Mouse (Mus musculus) lung, postnatal 14 days (tissue): ENCODE data around the gene Cdh23.
A peak's percentile ranks its signal among the peaks of the same experiment; 100 is the strongest.

Source experiments
- DNase-seq: peaks from one replicate; pipeline ENCODE4 v3.0.0; 2021

Cdh23 gene

DNA sequence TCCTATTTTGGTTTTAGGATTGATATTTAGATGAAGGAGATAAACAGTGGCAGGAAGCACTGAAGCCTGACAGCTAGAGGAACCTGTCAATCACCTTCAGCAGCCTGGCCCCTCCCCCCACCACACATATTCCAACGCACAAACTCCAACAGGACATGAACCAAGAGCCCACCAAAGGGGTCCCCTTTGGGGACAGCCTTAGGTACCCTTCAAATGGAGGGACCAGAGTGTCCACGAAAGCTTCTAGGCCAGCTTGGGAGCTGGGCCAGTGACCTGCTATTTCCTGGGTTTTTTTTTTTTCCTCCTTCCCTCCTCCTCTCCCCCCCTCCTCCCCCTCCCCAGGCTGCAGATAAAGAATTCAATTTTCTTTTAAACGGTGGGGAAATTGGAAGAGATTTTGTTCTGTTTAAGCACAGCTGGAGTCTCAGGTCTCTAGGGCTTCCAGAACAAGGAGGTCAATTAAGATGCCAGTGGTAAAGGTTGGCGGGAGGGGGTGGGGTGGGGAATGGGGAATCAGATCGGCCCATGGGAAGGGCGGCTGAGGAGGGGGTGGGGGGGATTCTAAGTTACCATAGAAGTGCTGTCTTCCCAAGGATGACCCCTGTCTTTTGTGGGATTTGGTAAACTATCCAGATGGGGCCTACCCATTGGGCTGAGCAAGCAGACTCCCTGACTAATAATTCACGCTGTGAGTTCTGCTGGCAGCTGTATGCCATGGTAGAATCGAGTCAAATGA, 239.5 kb downstream of the Cdh23 start:
- no peak for DNase-seq

DNA sequence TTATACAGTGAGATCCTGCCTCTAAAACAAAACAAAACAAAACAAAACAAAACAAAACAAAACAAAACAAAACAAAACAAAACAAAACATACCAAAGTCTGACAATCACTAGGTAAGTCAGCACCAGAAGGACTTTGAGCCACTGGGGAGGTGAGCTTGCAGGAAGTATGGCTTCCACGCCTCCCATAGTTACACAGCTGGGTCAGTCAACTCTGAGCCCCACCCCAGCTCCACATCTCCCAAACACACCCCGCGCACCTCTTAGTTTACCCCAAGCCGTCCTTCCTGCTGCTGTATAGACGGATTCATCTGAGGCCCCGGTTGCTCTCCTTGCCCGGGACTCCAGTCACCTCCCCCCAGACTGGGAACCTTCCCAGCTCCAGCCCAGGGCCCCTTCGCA, 241.1 kb downstream of the Cdh23 start:
- no peak for DNase-seq

DNA sequence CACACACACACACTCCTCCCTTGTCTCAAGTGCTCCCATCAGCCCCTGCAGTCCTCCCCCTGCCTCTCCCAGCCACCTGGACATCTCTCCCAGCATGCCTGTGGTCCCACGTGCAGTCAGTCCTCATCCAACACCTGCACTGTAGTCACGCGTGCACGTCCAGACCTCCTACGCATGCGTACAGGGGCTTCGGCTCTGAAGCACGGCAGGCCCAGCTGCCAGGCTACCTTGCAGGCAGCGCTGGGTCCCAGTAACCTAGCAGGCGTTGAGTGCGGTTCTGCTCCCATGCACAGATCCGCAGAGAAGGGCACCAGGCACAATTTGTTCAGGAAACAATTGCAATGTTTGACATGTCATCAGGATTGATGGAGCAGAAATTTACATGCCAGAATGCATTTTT, 249.1 kb downstream of the Cdh23 start:
- no peak for DNase-seq

DNA sequence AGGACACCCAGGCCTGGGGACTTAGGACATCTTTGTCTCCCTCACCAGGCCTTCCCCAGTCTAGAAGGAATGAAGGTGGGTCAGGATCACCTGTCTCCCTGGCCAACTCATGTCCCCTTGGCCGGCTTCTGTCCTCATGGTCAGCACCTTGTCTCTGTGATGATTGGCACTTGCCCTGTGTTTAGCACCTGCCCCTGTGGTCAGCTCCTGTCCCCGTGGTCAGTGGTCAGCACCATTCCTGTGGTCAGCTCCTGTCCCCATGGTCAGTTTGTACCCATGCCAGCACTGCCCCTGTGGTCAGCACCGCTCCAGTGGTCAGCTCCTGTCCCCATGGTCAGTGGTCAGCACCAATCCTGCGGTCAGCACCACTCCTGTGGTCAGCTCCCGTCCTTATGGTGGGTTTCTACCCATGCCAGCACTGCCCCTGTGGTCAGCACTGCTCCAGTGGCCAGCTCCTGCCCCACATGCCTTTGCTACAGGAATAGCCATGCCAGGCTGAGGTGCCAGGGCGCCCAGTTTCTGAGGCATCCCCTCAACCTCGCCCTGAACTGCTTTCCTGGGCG, 251.2 kb downstream of the Cdh23 start:
- DNase-seq, result peak; percentile 41

DNA sequence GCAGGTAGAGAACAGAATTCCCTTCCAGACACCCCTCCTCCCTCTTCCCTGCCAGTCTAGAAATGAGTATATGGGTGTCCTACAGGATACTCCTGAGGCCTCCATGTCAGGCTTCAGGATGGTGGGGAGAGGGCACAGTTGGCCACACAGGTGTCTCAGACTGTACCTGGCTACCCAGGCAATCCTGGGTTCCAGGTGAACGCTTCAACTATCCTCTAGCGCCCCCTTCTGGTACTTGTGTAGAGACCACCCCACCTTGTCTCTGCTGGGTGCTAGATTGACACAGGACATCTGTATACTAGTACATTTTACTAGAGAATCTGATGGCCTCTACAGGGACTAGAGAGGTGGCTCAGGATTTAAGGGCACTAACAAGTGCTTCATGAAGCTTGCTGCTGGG, 253.2 kb downstream of the Cdh23 start:
- no peak for DNase-seq

DNA sequence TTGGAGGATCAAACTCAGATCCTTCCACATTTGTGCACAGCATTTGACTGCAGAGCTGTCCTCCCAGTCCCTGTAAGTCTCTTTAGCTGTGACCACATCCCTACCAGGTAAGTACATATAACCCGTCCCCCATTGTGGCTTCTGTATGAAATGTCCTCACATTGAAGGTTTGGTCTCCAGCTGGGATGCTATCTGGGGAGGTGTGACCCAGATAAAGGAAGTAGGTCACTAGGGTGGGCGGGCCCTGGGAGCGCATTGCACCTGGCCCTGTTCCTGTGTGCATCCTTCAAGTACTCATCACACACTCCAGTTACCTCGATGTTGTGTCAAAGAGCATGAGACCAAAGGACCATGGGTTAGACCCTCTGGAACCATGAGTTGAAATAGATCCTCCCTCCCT, 254.0 kb downstream of the Cdh23 start:
- DNase-seq, result no peak

DNA sequence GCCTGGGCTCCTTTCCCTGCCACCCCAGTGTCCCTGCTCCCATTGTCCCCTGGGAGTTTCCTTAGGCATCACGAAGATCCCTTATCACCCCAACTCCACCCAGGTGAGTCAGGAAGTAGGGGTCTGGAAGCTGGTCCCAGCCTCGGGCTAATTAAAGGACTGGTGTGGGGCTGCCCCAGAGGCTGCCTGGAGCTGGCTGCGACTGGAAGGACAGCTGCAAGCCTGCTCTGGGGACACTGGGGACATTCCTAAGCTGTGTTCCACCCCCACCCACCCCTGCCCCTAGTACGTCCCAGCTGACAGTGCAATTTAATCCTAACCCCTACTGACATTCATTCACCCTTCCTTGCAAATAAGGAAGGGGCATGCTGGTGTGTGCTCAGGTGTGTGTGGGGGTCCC, 263.6 kb downstream of the Cdh23 start:
- DNase-seq, result no peak

DNA sequence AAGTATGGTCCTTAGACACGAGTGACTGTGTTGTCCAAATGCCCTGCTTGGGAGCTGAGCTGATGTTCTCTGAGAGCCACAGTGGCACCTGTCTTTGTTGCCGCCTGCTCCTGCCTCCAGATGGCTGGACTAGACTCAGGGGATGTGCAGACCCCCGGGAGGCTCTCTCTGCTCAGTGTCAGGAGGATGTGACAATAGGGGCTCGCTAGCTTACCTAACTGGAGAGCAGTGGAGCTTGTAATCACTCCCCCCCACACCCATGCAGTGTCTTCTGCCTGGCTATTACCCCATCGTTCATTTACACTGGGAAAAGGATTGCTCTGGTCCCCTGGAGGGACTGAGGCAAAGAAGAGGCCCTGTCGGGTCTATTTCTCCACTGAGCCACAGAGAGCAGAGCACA, 265.7 kb downstream of the Cdh23 start:
- no peak for DNase-seq

DNA sequence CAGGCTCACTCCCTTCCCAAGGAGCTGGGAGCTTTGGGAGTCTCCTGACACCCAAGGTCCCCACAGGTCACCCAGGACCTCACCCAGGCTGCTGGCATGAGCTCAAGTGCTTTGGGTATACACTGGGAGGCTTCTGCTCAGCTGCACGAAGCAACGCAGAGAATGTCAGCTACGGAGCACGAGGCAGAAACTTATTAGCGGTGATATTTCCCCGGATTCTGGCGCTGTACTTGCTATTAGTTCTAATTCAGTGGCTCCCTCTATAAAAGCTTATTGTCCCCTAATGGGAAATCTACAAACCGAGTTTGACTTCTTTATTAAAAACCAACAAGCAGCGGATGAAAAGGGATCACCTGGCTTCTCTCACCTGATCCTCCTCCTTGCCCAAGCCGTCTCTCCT, 266.3 kb downstream of the Cdh23 start:
- no peak for DNase-seq

DNA sequence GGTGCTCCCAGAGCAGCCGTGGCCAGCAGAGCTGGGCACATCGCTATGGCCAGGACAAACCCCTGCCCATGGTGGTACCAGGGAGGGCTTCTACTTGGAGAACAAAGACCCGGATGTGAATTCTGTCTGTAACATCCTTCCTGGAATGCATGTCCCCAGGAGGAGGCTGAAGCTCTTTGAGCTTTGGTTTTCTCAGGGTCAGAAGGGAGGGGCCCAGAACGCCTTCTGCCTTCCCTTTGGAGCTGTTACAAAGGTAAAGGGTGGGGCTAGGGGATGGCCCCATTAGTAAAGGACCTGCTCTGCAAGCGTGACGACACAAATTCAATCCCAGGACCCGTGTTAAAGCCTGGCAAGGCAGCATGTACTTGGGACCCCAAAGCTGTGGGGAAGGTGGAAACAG, 273.5 kb downstream of the Cdh23 start:
- DNase-seq, result no peak

DNA sequence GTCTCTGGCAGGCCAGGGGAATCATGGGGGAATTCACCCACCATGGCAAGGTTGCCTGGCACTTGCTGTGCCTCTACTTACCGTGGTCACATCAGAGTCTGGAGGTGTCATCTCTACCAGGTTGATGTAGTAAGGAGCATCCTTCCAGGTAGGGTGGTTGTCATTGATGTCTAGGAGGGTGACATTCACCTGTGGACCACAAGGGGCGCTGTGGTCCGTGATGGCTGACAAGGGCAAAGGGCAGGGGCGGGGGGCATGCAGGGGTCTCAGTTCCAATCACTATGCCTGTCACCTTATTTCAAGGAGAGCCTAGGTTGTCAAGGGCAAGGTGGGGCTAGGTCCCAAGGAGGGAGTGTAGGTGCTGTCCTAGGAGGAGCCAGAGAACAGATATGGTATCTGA, 276.7 kb downstream of the Cdh23 start:
- DNase-seq, result no peak

DNA sequence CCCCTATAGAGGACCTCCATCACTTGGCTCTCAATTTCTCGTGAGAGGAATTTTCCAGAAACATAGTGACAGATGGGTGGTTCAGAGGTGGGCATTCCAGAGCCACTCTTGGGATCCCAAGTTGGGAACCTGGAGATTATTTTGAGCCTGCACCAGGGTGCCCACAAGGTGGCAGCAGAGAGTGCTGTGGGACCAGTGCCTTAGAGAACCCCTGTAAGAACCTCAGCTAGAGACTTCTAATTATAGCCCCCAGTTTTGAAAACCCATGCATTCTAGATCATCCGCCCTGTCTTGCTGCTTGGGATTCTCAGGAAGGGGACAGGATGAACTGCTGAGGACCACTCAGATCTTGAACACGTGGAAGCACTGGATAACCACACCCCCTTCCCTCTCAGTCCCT, 278.2 kb downstream of the Cdh23 start:
- peak; percentile 74 for DNase-seq

DNA sequence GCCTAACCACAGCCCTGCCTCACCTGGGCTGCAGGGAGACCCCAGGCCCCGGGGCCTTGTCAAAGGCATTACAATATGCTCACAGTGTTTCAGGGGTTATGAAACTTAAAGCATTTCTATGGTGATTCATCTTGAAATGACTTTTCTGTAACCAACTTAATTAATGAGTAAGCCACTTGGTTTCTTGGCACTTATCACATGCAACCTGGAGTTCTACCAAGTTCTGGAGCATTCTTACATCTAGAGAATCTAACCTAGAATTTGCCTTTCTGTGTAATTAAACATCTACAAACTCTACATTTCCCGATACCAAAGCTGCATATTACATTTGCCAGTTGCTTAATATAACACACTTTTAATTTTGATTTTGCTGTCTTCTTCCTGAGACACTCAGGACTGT, 279.2 kb downstream of the Cdh23 start:
- DNase-seq, result no peak

DNA sequence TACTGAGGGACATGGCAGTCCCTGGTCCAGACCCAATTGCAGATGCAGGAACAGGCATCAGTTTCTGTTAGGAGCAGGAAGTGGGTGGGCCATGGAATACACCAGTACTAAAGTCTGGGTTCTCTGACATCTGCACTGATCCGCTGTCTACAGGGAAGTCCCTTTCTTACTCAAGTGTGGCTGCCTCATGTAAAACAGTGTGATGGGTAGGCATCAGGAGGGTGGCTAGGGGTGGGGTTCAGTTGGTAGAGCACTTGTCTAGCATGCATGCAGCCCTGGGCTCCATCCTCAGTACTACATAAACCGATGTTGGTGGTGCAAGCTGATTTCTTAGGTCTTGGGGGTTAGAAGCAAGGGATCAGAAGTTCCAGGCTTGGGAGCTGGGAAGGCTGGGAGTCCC, 282.5 kb downstream of the Cdh23 start:
- no peak for DNase-seq

DNA sequence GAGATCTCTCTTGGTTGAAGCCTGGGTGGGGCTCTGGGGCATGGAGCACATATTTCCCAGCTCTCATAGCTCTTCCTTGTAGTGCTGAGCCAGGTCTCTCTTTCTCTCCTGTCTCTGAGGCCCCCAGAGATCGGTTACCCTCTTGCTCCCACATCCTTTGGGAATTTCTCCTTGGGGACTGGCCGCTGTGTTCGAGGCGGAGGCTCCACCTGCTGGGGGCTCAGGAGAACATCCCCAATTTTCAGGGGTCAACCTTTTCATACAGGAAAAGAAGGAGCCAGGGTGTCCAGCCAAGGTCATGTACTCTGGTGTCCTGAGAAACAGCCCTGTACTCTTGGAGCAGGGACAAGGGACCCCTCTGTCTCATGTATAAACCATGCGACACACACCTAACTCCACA, 284.5 kb downstream of the Cdh23 start:
- peak; percentile 21 for DNase-seq

DNA sequence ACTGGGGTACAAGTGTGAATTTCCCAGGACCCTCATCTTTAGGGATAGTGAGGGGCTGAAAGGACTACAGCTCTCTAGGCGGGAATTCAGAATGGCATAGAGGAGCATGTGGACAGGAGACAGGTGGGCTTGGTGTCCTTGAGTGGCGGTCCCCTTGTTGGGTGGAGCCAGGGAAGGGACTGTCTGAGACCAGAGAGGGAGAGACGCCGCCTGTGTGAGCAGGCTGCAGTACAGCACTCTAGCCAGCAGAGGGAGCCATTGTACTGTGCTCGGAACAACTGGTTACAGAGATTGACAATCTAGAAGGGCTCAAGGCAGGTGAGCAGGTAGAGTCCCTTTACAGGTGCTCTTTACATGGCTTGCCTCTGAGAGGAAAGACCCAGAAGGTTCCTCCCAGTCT, 288.5 kb downstream of the Cdh23 start:
- DNase-seq, result peak; percentile 75

DNA sequence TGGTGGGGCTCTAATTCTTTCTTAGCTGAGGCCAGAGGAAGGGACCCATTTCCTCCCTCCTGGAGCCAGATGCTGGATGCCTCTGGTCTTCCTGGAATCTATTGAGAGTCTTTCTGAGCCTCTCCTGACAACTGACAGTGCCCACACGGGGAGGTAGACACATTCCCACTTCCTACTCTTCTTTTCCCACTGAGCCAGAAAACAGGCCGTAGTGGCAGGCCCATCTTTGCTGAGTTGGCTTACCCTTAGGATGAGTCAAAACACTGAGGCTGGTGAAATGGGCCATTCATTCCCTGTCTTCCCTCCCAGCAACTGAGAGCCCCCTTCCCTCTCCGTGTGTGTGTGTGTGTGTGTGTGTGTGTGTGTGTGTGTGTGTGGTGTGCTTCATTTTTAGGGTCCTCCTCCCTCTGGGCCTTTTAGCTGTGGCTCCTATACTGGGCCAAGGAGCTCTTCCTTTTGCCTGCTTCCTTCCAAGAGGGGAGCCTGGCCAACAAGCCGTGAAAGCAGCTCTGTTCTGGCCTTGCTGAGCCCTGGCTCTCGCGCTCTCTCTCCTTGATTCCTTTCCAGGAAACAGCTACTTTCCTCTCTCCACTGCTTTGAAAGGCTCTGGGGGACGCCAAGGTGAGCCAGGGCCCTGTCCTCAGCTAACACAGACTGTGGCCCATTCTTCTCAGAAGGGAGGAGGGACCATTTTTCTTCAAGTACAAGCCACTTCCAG, 290.7 kb downstream of the Cdh23 start:
- DNase-seq, result peak; percentile 20

DNA sequence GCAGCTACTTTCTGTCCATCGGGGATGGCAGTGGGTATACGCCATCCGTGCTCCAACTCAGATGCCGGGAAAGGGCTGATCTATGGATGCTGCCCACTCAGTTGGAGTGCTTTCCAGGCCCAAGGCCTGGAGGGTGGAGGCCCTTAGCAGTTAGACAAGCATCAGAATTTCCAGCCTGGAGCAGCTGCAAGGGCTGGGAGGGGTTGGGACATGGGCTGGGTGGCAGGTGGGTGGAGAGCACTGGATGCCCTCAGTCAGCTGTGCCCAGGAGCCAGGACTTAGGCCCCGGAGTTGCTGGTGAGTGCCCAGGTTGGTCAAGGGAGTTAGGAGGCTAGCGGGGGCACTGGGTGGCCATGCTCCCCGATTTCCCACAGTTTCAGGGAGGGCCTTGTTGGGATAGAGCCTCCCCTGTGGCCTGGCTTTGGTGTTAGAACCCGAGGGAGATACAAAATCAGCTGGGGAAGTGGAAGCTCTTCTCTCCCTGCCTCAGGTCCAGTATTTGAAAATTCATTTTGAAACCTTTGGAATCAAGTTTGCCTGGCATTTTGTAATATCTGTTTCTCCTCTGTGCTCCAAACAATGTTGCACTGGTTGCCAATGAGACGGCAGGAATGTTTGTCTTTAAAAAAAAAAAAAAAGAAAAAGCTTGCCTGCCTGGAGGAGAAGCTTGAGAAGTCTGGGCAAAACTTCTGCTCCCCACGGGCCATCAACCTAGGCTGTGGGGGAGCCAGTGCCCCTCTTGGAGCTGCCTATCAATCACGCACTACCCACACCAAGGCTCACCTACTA, 295.6 kb downstream of the Cdh23 start:
- DNase-seq, result no peak

DNA sequence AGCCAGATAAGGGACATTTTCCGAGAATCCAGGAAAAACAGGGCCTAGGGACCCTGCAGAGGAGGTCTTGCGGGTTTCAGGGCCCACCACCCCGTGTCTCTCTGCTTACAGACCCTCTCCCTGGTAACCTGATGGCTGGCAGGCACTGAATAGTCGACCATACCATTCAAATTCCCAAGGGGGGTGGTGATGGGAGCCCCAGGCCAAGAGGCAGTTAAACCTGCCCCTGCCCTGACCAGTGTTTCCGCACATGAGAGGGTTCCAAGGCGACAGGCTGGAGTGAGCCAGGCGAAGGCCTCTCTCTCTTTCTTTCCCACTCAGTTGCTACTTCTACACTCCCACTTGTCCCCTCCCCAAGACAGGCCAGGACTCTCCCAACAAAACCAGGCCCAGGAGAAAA, 296.8 kb downstream of the Cdh23 start, which contains the start of gene Gm17455:
Gene Gm17455 (plus strand): TSS at position 278 of the 400 bp plus-strand sequence.
- DNase-seq, result no peak

DNA sequence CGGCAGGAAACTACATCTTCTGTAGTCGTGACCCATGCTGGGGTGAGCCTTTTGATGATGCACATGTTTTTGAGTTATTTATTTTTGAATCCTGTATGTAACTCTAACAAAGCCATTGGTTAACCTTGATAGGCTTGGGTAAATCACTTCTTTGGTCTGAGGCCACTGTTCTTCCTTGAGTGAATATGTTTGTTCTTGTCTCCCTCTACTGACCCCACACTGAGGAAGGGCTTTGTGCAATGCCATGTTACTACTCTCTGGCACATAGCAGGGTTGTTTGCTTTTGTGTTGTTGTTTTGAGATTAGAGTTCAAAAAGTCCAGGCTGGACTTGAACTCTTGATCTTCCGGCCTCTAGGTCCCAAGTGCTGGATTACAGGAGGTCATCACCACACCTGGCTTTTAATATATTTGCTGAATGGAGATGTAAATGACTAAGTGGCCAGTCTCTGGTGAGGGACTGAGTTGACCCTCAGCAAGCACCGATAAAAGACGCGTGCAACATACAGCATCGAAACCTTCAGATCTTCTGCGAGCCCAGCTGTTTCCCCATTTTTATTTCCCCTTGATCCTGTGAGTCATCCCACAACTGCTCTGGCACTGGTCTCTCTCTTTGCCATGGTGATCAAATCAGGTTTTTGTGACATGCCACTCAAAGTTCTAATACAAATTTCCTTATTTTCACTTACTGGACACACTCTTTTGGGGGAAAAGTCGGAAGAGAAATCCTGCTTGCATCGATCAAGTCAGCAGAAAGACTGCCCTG, 298.1 kb downstream of the Cdh23 start:
- DNase-seq, result no peak

DNA sequence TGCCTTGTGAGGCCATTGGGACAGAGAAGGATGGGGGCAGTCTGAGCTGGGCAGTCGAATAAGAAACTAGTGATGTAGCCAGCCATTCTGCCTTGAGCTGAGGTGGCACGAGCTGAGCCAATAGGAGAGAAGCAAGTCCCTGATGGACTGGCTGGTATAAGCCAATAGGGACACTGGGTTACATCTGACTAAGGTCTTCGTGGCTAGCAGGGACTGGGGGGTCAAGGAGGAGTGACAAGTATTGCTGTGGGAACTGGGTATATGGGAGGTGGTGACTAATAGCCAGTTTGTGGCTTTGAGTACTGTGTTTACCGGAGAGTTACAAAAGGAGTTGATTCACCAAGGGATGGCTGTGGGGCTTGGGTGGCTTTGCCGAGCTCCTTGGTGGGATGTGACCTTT, 300.7 kb downstream of the Cdh23 start:
- no peak for DNase-seq

DNA sequence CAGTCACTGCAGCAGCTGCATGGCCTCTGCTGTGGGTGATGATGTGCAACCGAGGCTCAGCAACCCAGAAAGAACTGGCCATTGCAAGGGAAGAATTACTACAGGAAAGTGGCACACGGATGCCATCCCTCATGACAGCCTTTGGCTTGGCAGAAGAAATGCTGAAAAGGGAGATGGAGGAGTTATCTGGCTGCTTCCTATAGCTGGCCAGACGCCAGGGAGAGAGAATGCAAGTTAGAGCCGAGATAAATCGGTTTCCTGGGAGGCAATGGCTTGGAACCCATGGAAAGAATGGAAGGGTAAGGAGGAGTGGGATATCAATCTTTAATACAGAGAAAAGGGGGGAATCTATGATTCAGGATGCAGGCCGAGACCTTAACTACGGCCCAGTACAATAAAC, 301.4 kb downstream of the Cdh23 start:
- no peak for DNase-seq

DNA sequence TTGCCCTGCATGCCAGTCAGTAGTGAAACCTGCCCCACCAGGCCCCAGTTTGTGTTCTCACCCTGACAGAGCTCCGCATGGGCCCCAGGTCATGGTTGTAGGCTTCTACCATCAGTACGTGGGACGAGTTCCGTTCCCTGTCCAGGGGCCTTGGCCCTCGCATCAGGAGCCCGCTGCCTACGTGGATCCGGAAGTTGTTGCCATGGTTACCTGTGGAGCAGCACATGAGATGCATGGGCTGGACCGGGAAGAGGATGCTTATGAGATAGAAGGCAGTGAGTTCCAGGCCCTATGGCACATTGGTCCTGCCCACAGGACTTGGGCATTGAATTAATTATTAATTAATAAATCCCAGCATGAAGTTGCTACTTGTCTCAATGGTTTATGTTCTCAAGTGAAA, 304.6 kb downstream of the Cdh23 start:
- no peak for DNase-seq
